Mouse (Mus musculus): ENCODE results near the gene Gamt. TPM values are rescaled to one million over a fixed set of nuclear protein-coding genes. Genes with fewer than 3 reads are reported as not detected.

Gamt gene
- polyA plus RNA-seq, 1 experiment, result 26.3 TPM

- Histone ChIP-seq H3K27ac (ENCODE audit: insufficient read depth, low read depth, low read length) (peak overlapping the region; percentile 58), H3K4me3 (ENCODE audit: insufficient read depth, low read length) (peak overlapping the region; percentile 68), H3K4me1 (ENCODE audit: control insufficient read depth, insufficient read depth, low read length) (peaks cover 25% of the 10 kb centered on the region)
- 0 out of 2 replicates have a peak, but pooled peaks have one; percentile 6 for TF ChIP-seq CTCF (IDR thresholded peaks at IDR 0.05; ENCODE audit: low read depth, low read length)
- TF ChIP-seq POLR2A (IDR thresholded peaks at IDR 0.05; ENCODE audit: borderline replicate concordance, low read depth, low read length), result no peak
Measured at GRCm38 (mm10) chr10:80259861-80260641, 761 bp downstream of the Gamt start.

GRCm38 (mm10) chr10:80259463-80259805 lies 1.4 kb downstream of the Gamt start:
- no peak for TF ChIP-seq POLR2A (IDR thresholded peaks at IDR 0.05; ENCODE audit: borderline replicate concordance, low read depth, low read length)
- TF ChIP-seq CTCF (IDR thresholded peaks at IDR 0.05; ENCODE audit: low read depth, low read length), result no peak
- Histone ChIP-seq H3K27ac (ENCODE audit: insufficient read depth, low read depth, low read length) (no peak overlapping the region), H3K4me3 (ENCODE audit: insufficient read depth, low read length) (peak overlapping the region; percentile 68), H3K4me1 (ENCODE audit: control insufficient read depth, insufficient read depth, low read length) (peaks cover 24% of the 10 kb centered on the region)

- Histone ChIP-seq H3K4me1 (ENCODE audit: control insufficient read depth, insufficient read depth, low read length) (peaks cover 20% of the 10 kb centered on the region), H3K4me3 (ENCODE audit: insufficient read depth, low read length) (no peak overlapping the region), H3K27ac (ENCODE audit: insufficient read depth, low read depth, low read length) (no peak overlapping the region)
- TF ChIP-seq CTCF (IDR thresholded peaks at IDR 0.05; ENCODE audit: low read depth, low read length) (no peak), POLR2A (IDR thresholded peaks at IDR 0.05; ENCODE audit: borderline replicate concordance, low read depth, low read length) (no peak)
Measured at GRCm38 (mm10) chr10:80258752-80259462, 1.9 kb downstream of the Gamt start.

GRCm38 (mm10) chr10:80257936-80258335 lies 2.9 kb downstream of the Gamt start:
- Histone ChIP-seq H3K4me1 (ENCODE audit: control insufficient read depth, insufficient read depth, low read length) (peaks cover 14% of the 10 kb centered on the region), H3K27ac (ENCODE audit: insufficient read depth, low read depth, low read length) (no peak overlapping the region), H3K4me3 (ENCODE audit: insufficient read depth, low read length) (no peak overlapping the region)
- TF ChIP-seq POLR2A (IDR thresholded peaks at IDR 0.05; ENCODE audit: borderline replicate concordance, low read depth, low read length), result no peak
- TF ChIP-seq CTCF (IDR thresholded peaks at IDR 0.05; ENCODE audit: low read depth, low read length), result no peak

- Histone ChIP-seq H3K4me1 (ENCODE audit: control insufficient read depth, insufficient read depth, low read length) (peaks cover 5% of the 10 kb centered on the region), H3K27ac (ENCODE audit: insufficient read depth, low read depth, low read length) (no peak overlapping the region), H3K4me3 (ENCODE audit: insufficient read depth, low read length) (no peak overlapping the region)
- no peak for TF ChIP-seq CTCF (IDR thresholded peaks at IDR 0.05; ENCODE audit: low read depth, low read length)
- TF ChIP-seq POLR2A (IDR thresholded peaks at IDR 0.05; ENCODE audit: borderline replicate concordance, low read depth, low read length), result no peak
Measured at GRCm38 (mm10) chr10:80255881-80256535, 4.8 kb downstream of the Gamt start.

GRCm38 (mm10) chr10:80254331-80255297 lies 6.2 kb downstream of the Gamt start:
- H3K27ac ChIP-seq (ENCODE audit: insufficient read depth, low read depth, low read length), result no peak overlapping the region
- no peak overlapping the region for H3K4me3 ChIP-seq (ENCODE audit: insufficient read depth, low read length)
- TF ChIP-seq POLR2A (IDR thresholded peaks at IDR 0.05; ENCODE audit: borderline replicate concordance, low read depth, low read length) (no peak), CTCF (IDR thresholded peaks at IDR 0.05; ENCODE audit: low read depth, low read length) (no peak)
- peaks cover 6% of the 10 kb centered on the region for H3K4me1 ChIP-seq (ENCODE audit: control insufficient read depth, insufficient read depth, low read length)

GRCm38 (mm10) chr10:80253551-80253950 lies 7.3 kb downstream of the Gamt start:
- TF ChIP-seq CTCF (IDR thresholded peaks at IDR 0.05; ENCODE audit: low read depth, low read length) (no peak), POLR2A (IDR thresholded peaks at IDR 0.05; ENCODE audit: borderline replicate concordance, low read depth, low read length) (no peak)
- H3K4me3 ChIP-seq (ENCODE audit: insufficient read depth, low read length), result no peak overlapping the region
- peaks cover 3% of the 10 kb centered on the region; the same call in 1 of the 2 replicates for H3K4me1 ChIP-seq (ENCODE audit: control insufficient read depth, insufficient read depth, low read length)
- no peak overlapping the region for H3K27ac ChIP-seq (ENCODE audit: insufficient read depth, low read depth, low read length)

GRCm38 (mm10) chr10:80252493-80253274 lies 8.1 kb downstream of the Gamt start:
- TF ChIP-seq POLR2A (IDR thresholded peaks at IDR 0.05; ENCODE audit: borderline replicate concordance, low read depth, low read length) (no peak), CTCF (IDR thresholded peaks at IDR 0.05; ENCODE audit: low read depth, low read length) (no peak)
- Histone ChIP-seq H3K4me1 (ENCODE audit: control insufficient read depth, insufficient read depth, low read length) (peaks cover 3% of the 10 kb centered on the region; the same call in 1 of the 2 replicates), H3K4me3 (ENCODE audit: insufficient read depth, low read length) (no peak overlapping the region), H3K27ac (ENCODE audit: insufficient read depth, low read depth, low read length) (no peak overlapping the region)

Data from bone marrow macrophage, adult 2 months (primary cell).